Mouse (Mus musculus) liver, postnatal 0 days (tissue): Measurements from ENCODE around the gene Itpk1.

Experiments used
- CTCF ChIP-seq: sonication (generic); IDR thresholded peaks from 2 replicates; pipeline ENCODE4 v1.5.1; 2016; ENCODE audit warnings: antibody characterized with exemption, low read depth
- EP300 ChIP-seq: IDR thresholded peaks from 2 replicates; pipeline ENCODE4 v1.6.1; 2016; ENCODE audit warnings: antibody characterized with exemption, low read depth, mild to moderate bottlenecking

DNA sequence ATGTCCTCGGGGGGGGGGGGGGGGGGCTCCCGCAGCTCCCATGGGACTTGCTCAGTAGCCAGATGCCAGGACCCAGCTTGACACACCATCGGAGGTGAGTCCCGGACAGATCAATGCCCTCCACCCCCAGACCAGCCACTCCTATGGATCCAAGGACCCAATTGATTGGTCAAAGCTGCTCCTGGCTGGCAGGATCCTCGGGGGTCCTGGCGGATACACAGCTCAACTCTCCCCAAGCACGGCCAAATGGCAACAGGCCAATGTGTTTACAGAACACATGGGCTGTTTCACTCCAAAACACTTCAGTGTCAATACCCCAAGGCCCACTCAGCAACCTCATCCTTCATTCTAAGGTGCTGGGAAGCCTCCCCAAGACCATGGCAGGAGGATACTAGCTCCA lies 13.0 kb downstream of the Itpk1 start:
- no peak for TF ChIP-seq CTCF
- no peak for TF ChIP-seq EP300
